Mouse (Mus musculus): Measurements from ENCODE around the gene Grap.

DNA sequence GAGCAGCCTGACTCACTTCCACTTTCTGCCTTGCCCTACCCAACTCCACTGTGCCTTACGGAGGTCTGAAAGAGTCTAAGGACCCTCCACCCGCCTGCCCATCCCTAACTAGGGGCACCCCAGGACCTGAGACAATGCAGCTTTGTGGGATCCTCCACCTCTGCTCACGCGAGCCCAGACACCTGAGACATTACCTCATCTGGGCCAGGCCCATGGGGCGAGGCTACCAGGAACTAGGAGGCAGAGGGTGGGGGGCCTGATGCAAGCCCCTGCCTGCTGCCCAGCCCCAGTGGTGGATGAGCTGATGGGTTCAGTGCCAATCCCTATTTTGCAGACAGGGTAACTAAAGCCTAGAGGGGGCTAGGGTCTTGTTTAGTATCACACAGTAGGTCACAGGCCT lies 46.4 kb downstream of the Grap start:
- no peak for TF ChIP-seq MYOG (IDR thresholded peaks at IDR 0.05; ENCODE audit: control insufficient read depth in 1 of 3, insufficient read depth in 1 of 3, insufficient read length in 2 of 3, low read depth in 2 of 3)
- TF ChIP-seq REST (IDR thresholded peaks at IDR 0.05; ENCODE audit: insufficient read depth, insufficient read length) = no peak
- TF ChIP-seq MAX (IDR thresholded peaks at IDR 0.05; ENCODE audit: low read depth) = no peak
- TF ChIP-seq USF1 (IDR thresholded peaks at IDR 0.05; ENCODE audit: low read depth) = no peak
- TF ChIP-seq POLR2A (IDR thresholded peaks at IDR 0.05; ENCODE audit: insufficient read length, low read depth) = no peak
- TF ChIP-seq MYOD1 (IDR thresholded peaks at IDR 0.05; ENCODE audit: control insufficient read depth in 1 of 3, insufficient read length in 2 of 3, low read depth in 2 of 3) = no peak
- TF ChIP-seq E2F4 (IDR thresholded peaks at IDR 0.05; ENCODE audit: insufficient read depth) = no peak
- TF ChIP-seq TCF3 (IDR thresholded peaks at IDR 0.05; ENCODE audit: insufficient read length, low read depth) = no peak
- no peak for TF ChIP-seq TCF12 (IDR thresholded peaks at IDR 0.05; ENCODE audit: insufficient read depth, poor library complexity, severe bottlenecking)
- TF ChIP-seq POLR2AphosphoS2 (IDR thresholded peaks at IDR 0.05; ENCODE audit: insufficient read length, low read depth) = no peak

Measured in myocyte (in vitro differentiated cells).